Mouse (Mus musculus): ENCODE measurements at regions not wholly inside any gene's neighbourhood (a gene's known extent, or its start where the extent isn't known, plus 50 kb on each side); places are given as distances from the start of the nearest gene placed in this dataset.
"Not testable (repeated sequence)": the region's sequence is repeated elsewhere in the genome, so short reads cannot be mapped to it uniquely, and the experiment has no call there.

DNA sequence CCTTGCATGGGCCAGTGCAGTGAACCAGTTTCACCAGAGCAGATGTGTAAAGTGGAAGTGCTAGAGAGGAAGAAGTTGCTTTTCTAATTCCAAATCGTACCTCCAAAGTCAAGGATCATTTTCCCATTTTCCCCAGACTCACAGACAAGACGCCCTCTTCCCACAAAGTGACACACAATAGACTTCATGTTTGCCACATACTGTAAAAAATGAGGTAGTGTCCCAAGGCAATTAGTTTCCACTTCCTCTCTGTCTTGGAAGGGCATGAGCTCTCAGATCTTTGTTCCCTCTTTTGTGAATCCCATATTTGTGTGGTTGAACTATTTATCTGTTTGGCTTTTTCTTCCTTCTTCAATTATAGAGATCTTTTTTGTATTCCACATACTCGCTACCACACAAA is 137.0 kb downstream of the Sptssa start:
- no peak for DNase-seq (ENCODE audit: low spot score in 2 of 2)

DNA sequence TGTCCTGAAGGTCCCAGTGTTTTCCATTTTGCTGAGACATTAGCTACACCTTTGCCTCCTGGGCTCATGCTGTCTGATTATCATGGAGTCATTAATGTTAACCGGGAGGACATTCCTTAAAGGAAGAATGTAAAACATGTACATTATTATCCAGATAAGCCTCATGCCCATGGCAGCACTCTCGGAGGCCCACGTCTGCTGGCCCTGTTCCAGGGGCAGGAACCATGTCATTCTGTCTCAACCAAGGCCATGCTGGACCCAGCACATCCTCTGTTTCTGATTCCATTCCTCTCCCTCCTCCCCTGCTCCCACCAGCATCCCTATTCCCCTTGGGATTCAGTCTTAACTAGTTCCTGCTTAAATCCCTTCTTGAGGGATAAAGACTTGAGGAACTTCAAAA is 139.1 kb downstream of the Sptssa start:
- no peak for DNase-seq (ENCODE audit: low spot score in 2 of 2)

DNA sequence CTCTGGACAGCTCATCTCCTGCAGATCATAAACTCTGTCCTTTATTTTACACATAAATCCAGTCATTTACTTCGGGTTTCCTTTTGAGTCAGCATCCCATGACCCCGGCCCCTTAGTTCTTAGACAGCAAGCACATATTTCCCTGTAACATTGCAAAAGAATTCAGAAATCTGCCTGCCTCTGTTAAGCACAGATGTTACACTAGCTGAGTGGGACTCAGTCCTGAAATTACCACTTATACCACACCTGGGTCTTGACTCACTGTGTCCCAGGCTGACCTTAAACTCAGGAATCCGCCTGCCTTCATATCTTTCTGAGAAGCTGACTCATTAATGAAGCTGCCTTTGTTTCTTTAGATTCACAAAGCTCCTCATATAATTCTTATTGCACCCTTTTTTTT is 139.9 kb downstream of the Sptssa start:
- DNase-seq (ENCODE audit: low spot score in 2 of 2): no peak

DNA sequence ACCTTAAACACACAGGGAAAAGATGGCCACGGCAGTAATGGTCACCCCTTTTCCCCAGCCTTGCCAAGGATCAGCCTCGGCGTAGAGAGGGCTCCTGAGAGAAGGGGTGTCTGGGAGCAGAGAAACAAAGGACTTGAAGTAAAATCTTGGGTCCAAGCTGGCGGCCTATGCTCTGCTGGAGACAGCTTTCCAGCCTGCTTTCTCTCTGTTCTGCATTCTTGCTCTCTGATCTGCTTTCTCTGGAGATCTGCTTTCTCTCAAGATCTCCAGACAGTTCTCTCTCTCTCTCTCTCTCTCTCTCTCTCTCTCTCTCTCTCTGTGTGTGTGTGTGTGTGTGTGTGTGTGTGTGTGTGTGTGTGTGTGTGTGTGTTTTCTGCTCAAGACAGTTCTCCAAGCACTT is 140.3 kb downstream of the Sptssa start:
- not testable (repeated sequence) for DNase-seq (ENCODE audit: low spot score in 2 of 2)

DNA sequence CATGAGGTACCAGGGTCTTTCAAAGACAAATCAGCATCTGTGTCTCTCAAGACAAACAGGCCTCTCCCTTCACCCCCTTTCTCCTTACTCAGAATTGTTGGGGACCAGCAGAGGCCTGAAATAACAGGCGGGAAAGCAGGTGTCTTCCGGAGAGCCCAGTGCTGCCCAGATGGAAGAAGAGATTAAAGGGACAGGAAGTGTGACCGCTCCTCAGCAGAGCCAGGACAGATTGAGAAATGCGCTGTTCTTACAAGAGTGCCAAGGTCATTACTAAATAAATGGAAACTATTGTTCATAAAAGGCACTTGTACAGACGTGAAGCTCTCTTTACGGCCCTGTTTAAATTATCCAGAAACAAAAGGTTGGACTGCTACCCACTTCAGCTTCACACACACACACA is 146.5 kb downstream of the Sptssa start:
- no peak for DNase-seq (ENCODE audit: low spot score in 2 of 2)

DNA sequence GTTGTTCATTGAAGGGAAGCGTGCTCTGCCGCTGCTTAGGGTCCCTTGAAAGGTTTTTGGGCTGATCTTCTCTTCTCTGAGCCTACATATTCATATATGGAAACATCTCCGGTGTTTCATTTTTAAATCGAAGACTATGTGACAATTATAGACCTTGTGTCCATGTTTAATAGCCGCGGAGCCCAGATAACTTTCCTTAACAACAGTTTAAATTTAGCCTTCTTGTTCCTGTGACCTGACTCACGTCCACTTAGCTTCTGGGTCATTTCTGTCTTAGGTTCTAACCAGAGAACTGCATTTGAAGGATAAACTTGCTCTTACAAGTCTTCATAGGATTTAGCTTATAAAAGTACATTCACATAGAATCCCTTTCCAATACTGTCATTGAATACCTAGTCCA is 153.6 kb downstream of the Sptssa start:
- no peak for DNase-seq (ENCODE audit: low spot score in 2 of 2)

DNA sequence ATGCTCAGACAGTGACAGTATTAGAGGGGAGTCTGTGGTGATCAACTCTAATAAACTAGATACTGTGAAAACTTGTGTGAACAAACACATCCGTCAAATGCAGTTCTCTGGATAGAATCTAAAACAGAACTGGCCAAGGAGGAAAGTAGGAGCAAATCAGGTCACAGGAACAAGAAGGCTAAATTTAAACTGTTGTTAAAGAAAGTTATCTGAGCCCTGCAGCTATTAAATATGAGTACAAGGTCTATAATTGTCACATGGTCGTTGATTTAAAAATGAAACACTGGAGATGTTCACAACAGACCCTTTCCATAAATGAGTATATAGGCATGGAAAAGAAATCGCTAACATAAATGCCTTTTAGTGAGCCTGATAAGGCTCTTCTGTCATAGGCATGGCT is 156.4 kb downstream of the Sptssa start:
- DNase-seq (ENCODE audit: low spot score in 2 of 2): no peak

DNA sequence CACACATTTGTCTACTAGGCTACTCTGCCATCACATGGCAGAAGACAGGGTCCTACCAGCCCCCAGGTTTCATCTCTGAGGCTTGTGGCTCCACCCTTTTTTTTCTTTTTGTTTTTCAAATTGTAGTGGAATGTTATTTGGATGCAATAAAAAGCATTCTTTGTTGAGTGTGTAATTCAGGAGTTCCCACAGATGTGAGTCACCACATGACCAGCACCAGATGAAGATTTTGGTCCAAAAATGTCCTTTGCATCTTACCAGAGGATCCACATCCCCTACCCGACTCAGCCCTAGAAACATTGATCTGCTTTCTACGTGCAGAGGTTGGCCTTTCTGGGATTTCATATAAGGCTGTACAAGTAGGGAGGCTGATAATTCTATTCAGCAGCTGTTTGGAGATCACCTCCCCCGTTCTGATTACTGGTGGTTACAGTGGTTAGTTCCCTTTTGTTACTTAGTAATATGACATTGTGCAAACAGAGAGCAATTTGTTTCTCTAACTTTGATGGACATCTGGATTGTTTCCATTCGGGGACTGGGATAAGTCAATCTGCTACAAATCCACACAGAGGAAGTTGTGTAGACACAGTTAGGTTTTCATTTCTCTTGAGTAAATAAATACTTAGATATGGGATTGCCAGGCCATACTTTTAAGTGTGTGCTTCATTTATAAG is 160.5 kb downstream of the Sptssa start:
- no peak for DNase-seq (ENCODE audit: low spot score in 2 of 2)

DNA sequence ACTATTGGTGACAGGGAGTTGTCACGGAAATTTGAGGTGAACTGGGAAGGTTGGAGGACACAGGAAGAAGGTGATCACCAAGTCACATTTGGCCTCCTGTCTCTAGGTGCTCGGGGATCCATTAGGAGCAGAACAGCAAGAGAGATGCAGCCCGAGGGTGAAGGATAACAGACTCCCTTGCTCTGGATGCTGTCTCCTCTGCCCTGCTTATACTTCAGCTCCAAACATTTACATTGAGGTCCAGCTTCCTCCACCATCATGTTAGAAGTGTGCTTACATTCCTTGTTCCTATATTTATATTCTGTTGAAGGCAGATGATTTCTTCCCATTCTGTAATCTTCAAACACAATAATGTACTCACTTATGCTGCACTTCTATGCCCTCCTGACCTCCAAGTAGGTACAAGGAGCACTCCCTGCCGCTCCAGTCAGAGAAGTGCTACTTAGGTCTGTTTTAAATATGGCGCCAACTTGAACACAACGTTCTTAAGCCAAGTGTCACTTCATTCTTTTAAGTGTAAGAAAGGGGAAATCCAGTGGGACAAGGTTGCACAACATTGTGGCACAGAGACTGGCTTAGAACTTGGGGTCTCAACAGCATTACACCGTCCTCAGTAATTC is 161.5 kb downstream of the Sptssa start:
- no peak for DNase-seq (ENCODE audit: low spot score in 2 of 2)

DNA sequence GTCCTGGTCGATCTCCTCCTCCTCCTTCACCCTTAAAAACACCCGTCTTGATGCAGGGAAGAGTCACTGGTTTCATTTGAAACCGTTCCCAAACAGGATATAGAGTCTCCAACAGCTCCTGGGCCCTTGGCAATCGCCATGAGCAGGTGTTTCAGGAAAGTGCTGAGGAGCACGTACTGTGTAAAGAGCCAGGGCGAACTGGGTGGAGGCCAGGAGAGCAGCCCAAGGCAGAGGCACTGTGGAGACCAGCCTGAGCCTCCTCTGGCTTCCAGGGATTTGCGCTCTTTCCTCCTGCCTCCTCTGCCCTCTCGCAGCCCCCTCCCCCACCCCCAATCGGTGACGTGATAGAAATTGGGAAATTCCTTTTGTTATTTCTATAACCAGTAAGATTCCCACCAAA is 163.6 kb downstream of the Sptssa start:
- no peak for DNase-seq (ENCODE audit: low spot score in 2 of 2)

DNA sequence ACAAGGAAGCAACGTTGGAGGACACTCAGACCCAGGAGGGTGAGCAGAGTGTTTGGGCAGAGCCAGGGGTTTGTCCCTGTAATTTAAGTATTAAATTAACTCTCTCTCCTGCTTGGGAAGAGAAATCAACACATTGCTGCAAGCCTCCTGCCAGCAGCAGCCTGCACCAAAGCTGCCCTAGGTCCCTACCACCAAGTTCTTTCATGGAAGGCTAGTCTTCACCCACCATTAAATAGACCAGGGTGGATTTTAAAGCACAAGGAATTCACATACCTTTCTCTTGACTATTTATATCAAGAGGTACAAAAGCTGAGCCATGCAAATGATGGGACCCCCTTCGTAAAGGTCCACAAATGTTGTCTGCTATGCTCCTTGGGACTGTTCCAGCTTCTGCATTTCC is 165.9 kb downstream of the Sptssa start:
- DNase-seq (ENCODE audit: low spot score in 2 of 2): no peak

DNA sequence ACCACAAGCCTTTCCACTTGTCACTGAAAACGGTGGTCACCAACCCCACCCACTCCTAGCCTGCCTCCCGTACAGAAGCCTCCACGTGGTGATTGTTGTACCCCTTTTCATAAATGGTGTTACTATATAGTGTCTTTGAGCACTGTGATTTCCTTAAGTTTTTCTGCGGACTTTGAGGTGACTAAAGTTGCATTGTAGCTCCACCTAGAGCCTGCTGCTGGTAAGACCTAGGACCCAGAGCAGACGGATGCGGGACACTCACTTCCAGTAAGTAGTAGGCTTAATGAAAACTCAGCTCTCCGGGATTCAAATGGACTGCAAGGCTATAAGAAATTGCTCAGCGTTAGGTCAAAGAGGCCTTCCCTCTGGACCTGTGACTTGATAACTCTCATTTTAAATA is 166.7 kb downstream of the Sptssa start:
- DNase-seq (ENCODE audit: low spot score in 2 of 2): peak; percentile 46 to 73

DNA sequence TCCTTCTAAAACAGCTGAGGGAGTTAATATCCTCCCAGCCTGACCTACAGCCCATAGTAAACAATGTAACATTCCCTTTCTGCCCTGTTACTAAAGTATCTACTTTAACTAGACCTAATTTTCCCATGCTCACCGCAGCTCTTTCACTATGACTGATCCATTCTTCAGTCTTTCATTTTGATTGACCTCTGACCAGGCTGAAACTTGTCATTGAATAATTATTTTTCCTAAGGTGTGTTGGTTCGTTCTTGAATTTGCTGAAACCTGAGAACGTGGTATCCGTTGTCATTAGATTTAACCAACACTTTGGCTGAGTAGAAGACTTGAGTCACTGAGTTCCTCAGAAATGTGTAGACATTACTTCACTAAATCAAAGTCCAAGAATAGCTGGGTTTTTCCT is 168.7 kb downstream of the Sptssa start:
- no peak for DNase-seq (ENCODE audit: low spot score in 2 of 2)

DNA sequence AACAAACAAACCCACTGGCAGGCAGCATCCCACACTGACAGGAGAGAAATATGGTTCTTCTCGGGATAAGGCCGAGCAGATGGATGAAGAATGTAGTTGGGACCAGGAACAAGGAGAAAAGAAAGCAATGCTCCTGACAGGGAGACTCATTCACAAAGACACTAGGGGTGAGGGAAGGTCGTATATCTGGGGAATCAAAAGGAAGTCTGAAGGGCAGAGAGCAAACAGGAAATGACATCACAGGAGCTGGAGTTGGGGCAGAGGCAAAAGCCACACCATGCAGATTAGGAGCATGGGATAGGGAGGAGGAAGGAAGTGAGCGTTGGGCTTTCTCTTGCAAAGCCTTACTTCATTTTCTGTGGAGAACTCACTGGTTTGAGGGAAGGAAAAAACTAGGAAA is 174.4 kb downstream of the Sptssa start:
- DNase-seq (ENCODE audit: low spot score in 2 of 2): no peak

DNA sequence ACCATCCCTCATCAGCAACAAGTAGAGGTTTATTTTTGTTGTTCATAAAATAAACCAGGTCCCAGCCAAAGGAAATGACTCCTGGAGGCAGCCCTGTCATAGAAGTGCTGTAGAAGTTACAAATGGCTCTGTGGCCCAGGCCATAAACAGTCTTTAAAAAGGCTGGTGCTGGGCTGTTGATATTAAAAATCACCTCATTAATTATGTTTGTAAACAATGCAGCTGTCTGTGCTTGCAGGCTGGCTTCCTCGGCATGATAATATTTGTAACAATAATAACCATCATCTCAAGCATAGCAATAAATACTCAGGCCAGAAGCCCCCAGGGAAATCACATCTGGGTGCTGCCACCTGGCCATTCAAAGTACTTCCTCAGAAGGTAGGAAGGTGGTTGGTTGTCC is 176.5 kb downstream of the Sptssa start:
- no peak for DNase-seq (ENCODE audit: low spot score in 2 of 2)

DNA sequence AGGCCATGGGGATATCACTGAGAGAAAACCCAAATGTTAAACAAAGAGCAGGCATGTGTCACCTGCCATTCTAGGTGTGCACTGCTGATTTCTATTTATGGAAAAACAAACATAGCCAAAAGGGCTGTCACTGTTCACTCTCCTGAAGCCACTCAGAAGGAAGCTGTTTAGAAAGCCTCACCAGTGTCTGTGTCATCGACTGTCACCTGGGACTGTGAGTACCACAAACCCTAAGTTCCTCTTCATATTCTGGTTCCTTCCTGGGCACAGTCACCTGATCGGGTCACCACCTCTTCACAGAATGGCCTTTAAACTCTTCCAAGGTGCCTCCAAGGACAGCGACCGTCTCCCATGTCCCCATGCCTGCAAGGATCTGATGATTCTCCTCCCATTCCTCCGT is 183.5 kb downstream of the Sptssa start:
- DNase-seq (ENCODE audit: low spot score in 2 of 2): no peak

DNA sequence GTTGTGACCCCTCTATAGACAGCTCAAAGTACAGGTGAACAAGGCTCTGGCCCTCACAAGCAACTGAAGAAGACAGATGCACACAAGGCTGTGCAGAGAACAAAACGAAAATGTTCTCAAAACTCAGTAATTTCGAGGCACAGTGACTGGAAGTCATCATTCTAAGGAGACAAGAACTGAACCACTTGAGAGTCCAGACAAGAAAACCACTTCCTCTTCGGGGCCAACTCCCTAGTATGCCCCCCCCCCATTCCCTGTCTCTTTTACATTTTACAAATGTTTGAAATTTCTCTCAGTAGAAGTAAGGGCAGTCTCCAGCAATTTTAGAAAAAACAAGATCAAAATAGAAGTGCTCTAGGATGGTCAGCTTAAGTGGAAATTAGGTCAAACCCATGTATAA is 184.0 kb downstream of the Sptssa start:
- DNase-seq (ENCODE audit: low spot score in 2 of 2): no peak

DNA sequence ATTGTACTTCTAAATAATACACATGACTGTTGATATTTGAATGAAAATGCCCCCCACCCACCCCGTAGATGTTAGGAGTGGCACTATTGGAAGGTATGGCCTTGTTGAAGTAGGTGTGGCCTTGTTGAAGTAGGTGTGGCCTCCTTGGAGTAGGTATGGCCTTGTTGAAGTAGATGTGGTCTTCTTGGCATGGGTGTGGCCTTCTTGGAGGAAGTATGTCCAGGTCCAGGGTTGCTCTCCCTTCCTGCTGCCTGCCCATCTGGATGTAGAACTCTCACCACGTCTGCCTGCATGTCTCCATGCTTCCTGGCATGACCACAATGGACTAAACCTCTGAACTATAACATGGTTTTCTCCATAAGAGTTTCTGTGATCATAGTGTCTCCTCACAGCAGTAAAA is 188.7 kb downstream of the Sptssa start:
- DNase-seq (ENCODE audit: low spot score in 2 of 2): no peak

DNA sequence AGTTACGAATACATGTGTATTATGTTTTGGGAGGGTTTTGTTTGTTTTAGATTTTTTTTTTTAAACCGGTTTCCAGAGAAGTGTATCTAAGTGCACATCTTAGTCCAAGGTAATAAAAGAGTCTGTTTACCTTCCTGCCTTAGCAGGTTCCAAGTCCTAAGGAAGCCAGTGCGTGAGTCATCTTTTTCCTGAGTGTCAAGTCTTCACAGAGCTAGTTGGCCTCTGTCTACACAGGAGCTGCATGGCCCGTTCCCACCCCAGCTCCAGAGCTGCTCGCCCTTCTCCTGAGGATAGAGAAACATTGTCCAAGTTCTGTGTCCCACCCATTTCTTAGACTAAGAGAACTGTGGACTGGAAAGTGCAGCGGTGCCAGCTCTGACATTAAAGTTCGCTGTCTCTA is 192.6 kb downstream of the Sptssa start:
- DNase-seq (ENCODE audit: low spot score in 2 of 2): no peak

DNA sequence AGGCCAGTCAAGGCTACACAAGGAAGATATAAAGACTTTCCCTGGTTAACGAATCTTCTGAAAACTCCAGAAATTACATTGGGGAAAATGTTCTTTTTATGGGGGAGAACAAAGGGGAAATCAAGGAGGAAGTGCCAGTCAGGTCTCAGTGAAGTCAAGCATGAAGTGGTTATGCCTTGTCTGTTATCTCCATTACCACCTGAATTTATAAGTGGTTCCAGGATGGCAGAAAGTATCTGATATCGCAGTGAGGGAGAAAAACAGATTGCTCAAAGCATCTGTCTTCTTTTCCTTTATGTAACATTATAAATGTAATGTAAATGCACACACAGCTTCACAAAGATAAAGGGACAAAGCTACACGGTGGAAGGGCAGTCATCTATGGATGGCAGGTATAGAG is 195.0 kb downstream of the Sptssa start:
- no peak for DNase-seq (ENCODE audit: low spot score in 2 of 2)

DNA sequence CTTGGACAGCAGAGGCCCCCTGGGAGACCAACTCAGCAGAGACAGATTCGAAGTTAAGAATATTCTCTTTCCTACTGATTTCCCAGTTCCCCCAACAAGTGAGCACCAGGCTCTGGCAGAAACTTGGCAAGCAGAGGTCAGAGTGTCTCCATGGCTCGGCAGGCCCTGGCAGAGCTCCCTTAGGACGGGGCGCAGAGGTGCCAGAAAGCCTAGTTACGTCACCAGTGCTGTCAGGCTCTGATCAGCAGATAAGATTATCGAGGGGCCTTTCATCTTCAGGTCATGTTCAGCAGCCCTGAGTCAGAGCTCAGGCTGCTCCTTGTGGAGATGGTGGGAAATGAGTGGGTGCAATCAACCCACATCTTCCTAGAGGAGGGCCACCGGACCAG is 196.2 kb downstream of the Sptssa start:
- DNase-seq (ENCODE audit: low spot score in 2 of 2): no peak

DNA sequence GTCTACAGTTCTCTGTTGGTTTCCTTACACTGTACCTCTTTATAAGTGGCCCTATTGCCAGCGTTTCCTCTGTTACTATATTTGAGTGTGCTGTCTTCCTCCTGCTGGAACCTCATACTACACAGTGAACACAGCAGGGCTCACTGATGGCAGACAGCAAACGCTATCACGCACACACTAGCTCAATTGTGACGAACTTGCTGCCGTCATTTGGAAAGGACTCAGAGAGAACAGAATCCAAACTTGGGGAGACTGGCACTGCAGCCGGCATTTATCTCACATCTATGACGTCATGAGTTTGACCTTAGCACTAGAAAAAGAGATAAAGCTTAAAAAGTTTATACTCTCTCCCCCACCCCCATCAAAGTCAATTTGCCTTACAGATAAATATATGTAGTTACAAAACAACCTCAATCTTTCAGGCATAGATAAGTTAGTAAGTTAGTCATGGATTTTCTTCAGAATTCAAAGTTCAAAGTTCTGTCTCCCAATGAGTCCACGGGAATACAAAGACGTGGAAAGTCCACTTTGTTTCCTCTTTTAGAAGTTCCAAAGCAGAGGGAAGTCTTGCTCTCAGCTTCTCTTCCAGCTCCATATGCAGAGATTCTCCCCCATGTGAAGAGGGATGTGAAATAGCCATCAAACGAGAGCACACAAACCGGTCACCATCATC is 196.8 kb downstream of the Sptssa start:
- no peak for DNase-seq (ENCODE audit: low spot score in 2 of 2)

DNA sequence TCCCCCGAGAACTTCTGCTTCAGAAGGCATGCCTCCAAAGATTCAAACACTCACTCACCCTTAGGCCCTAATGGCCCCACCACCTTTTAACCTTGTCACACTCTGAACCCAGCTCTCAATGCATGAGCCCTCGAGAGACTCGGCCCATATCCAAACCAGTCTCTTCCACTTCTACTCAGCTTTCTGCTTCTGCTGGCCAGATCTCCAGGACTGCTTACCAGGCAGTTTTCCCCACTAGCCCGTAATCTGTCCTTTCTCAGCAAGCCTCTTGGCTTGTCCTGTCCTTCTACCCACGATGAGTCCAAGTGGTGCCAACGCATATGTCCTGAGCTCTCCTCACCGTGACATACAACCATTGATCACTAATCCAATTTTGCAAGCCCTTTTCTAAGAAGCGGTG is 199.6 kb downstream of the Sptssa start:
- no peak for DNase-seq (ENCODE audit: low spot score in 2 of 2)
